In the genomic region with DNA sequence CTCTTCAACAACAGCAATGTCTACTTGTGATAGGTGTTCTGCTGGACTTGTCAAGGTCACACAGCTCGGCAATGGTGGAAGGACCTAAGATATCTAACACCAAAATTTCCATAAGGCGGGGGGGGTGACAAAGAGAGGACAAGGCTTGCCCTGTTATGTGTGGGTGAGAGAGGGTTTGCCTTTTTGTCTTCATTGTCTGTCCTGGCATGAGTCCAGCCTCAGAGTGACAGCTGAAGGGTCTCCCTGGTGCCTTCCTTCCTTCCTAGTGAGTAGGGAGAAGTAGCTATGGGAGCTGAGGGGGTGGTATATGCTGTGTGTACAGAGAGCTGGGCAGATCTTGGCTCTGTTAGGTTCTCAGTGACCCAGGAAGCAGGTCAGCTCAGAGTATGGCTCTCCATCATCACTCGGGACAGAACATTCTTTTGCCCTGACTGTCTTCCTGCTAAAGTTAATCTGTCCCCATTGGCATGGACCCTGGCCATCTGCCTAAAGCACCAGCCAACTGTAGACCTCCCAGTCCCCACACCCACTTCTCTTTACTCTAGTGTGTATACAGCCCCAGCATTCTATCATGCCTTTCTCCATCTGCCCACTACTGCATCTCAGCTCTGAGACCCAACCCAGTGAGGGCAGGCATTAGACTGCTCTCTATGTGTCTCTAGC, we compare ENCODE assay signal across 21 mouse cellular contexts.
DNase-seq lines count a peak whose midpoint lies in the region; ATAC-seq lines count a peak whose summit lies in the region.
"Had no signal": no experiment of that assay in that cellular context is flagged by ENCODE, and none has a peak within 500 bp of the region (broad histone marks: within the 10 kb centered on the region; RNA-seq: fewer than 3 reads in every experiment).

No protein-coding gene starts in this region.

- H3K9me3 ChIP-seq in hindbrain, embryonic 10.5 days: no peaks in the 10 kb centered on the region
- no peaks in the 10 kb centered on the region for H3K9me3 ChIP-seq in hindbrain, embryonic 14.5 days (ENCODE audit: control insufficient read depth, low read length)
- no peaks in the 10 kb centered on the region for H3K9me3 ChIP-seq in forebrain, embryonic 15.5 days
- H3K9me3 ChIP-seq: embryonic facial prominence, embryonic 15.5 days; heart, embryonic 15.5 days; limb, embryonic 13.5 days; liver, embryonic 13.5 days; megakaryocyte, embryonic 14.5 days had no signal

- no peak for DNase-seq in hindbrain, embryonic 10.5 days (ENCODE audit: low spot score)
- no peak for DNase-seq in hindbrain, embryonic 14.5 days (ENCODE audit: low spot score)
- peak; percentile 52 for DNase-seq in left cerebral cortex, postnatal 4 days
- no peak for DNase-seq in left cerebral cortex, postnatal 36 days (ENCODE audit: low spot score in 2 of 2)
- DNase-seq in 3T3-L1 (ENCODE audit: low read depth, low spot score) (peak; percentile 66), NIH3T3 (ENCODE audit: low read depth) (peak; percentile 64)
- DNase-seq: adrenal gland, postnatal 10 days; cerebellum, adult 9-10 months; kidney, adult 18-20 months; liver, embryonic 13.5 days; lung, embryonic 14.5 days; lung, postnatal 36 days; midbrain, embryonic 14.5 days; right cerebral cortex, postnatal 14 days; spleen, adult 18-20 months had no signal

- WGBS in hindbrain, embryonic 10.5 days: 67% methylated on average over 3 of the region's 3 CpGs
- 46% methylated on average over 3 of the region's 3 CpGs for WGBS in hindbrain, embryonic 14.5 days
- WGBS in forebrain, embryonic 15.5 days: 70% methylated on average over 3 of the region's 3 CpGs

- H3K4me1 ChIP-seq in hindbrain, embryonic 10.5 days (replicated peaks): peaks cover 38% of the 10 kb centered on the region
- peaks cover 20% of the 10 kb centered on the region for H3K4me1 ChIP-seq in hindbrain, embryonic 14.5 days (replicated peaks; ENCODE audit: control insufficient read depth, insufficient read depth, low read length)
- H3K4me1 ChIP-seq in forebrain, embryonic 15.5 days: peaks cover 22% of the 10 kb centered on the region
- H3K4me1 ChIP-seq: embryonic facial prominence, embryonic 15.5 days; liver, embryonic 13.5 days had no signal

- H3K27ac ChIP-seq in hindbrain, embryonic 10.5 days: peak overlapping the region; percentile 40; the same call in 1 of the 2 replicates
- no peak overlapping the region for H3K27ac ChIP-seq in hindbrain, embryonic 14.5 days
- H3K27ac ChIP-seq in forebrain, embryonic 15.5 days (replicated peaks): no peak overlapping the region
- H3K27ac ChIP-seq: embryonic facial prominence, embryonic 15.5 days; heart, embryonic 15.5 days; limb, embryonic 13.5 days; liver, embryonic 13.5 days had no signal

- no peaks in the 10 kb centered on the region for H3K36me3 ChIP-seq in hindbrain, embryonic 10.5 days
- no peaks in the 10 kb centered on the region for H3K36me3 ChIP-seq in hindbrain, embryonic 14.5 days (replicated peaks; ENCODE audit: control insufficient read depth, insufficient read depth)
- H3K36me3 ChIP-seq in forebrain, embryonic 15.5 days: no peaks in the 10 kb centered on the region
- H3K36me3 ChIP-seq: embryonic facial prominence, embryonic 15.5 days; heart, embryonic 15.5 days; limb, embryonic 13.5 days; liver, embryonic 13.5 days had no signal

- no peak; the same call in 1 of the 2 replicates for ATAC-seq in hindbrain, embryonic 14.5 days (ENCODE audit: low FRiP score)
- no peak for ATAC-seq in forebrain, embryonic 15.5 days (replicated peaks)
- ATAC-seq: forebrain, embryonic 14.5 days had no signal

- no peaks in the 10 kb centered on the region for H3K27me3 ChIP-seq in hindbrain, embryonic 10.5 days (ENCODE audit: insufficient read depth, poor library complexity, severe bottlenecking)
- no peaks in the 10 kb centered on the region for H3K27me3 ChIP-seq in hindbrain, embryonic 14.5 days (ENCODE audit: control insufficient read depth, insufficient read depth, low read length)
- no peaks in the 10 kb centered on the region for H3K27me3 ChIP-seq in forebrain, embryonic 15.5 days
- H3K27me3 ChIP-seq: embryonic facial prominence, embryonic 15.5 days; limb, embryonic 13.5 days; liver, embryonic 13.5 days had no signal

- no peak overlapping the region for H3K4me2 ChIP-seq in hindbrain, embryonic 14.5 days (replicated peaks)
- H3K4me2 ChIP-seq in forebrain, embryonic 15.5 days (replicated peaks): no peak overlapping the region
- H3K4me2 ChIP-seq: embryonic facial prominence, embryonic 15.5 days; heart, embryonic 15.5 days; limb, embryonic 13.5 days; liver, embryonic 13.5 days; lung, embryonic 14.5 days had no signal

- intact Hi-C loops in left cerebral cortex, postnatal 4 days (cut with DNase I): no loop called here
- intact Hi-C loops in left cerebral cortex, postnatal 36 days (cut with DNase I): no loop called here

- no peak overlapping the region for H3K9ac ChIP-seq in hindbrain, embryonic 14.5 days
- no peak overlapping the region for H3K9ac ChIP-seq in forebrain, embryonic 15.5 days (replicated peaks)
- H3K9ac ChIP-seq: embryonic facial prominence, embryonic 15.5 days; heart, embryonic 15.5 days; limb, embryonic 13.5 days; liver, embryonic 13.5 days; lung, embryonic 14.5 days had no signal

- no peak overlapping the region for H3K4me3 ChIP-seq in hindbrain, embryonic 10.5 days
- H3K4me3 ChIP-seq in hindbrain, embryonic 14.5 days (replicated peaks; ENCODE audit: low read length): no peak overlapping the region
- H3K4me3 ChIP-seq in forebrain, embryonic 15.5 days: no peak overlapping the region
- H3K4me3 ChIP-seq: embryonic facial prominence, embryonic 15.5 days; heart, embryonic 15.5 days; limb, embryonic 13.5 days; liver, embryonic 13.5 days; megakaryocyte, embryonic 14.5 days had no signal

Comparison
In these comparisons a context has a peak if more than half of its experiments do, and no peak if none do; other contexts are left out.
1. DNase-seq: peak in left cerebral cortex, postnatal 4 days (single experiment), 3T3-L1 (single experiment) and NIH3T3 (single experiment); none in hindbrain, embryonic 10.5 days (single experiment), hindbrain, embryonic 14.5 days (single experiment) and left cerebral cortex, postnatal 36 days (0 of 2).